Mouse (Mus musculus): ENCODE results near the gene Aspg.

The Aspg gene

DNA sequence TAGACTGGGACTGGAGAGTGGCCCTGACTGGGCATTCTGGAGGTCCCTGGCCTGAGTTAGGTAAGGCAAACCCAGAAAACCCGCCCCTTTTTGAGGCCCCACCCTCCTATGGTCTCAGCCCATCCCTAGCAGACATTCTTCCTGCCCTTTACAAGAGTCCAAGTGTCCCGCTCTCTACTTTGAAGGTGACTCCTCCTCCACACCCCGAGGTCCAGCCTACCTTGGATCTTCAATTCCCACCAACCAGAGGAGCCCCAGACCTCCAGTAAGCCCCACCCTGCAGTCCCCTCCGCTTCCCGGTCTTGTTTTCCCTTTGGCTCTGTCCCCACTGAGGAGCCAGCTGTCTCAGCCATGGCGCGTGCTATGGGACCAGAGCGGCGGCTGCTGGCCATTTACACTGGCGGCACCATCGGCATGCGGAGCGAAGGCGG lies at the start of gene Aspg:
Gene Aspg (plus strand): TSS at position 139 of the 431 bp plus-strand sequence.
- in situ Hi-C loops (cut with MboI) = no loop called here

DNA sequence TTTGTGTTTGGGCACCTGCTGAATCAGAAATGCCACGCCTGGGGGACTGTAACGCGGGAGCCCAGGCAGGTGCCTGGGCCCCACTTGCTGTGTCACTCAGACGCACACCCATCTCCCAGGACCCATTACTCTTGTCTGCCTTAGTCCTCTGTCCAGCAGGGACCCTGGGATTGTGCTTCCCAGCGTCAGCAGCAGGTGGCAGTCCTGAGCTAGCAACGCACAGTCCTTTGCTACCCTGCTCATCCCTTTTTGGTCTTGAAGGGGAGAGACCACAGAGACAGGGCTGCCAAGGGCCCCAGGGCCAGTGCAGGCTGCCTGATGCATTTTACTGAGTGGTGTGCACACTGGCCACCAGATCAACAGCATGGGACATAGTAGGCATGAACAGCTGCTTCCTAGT lies 28.8 kb upstream of the Aspg start:
- in situ Hi-C loops (cut with MboI) = no loop called here

DNA sequence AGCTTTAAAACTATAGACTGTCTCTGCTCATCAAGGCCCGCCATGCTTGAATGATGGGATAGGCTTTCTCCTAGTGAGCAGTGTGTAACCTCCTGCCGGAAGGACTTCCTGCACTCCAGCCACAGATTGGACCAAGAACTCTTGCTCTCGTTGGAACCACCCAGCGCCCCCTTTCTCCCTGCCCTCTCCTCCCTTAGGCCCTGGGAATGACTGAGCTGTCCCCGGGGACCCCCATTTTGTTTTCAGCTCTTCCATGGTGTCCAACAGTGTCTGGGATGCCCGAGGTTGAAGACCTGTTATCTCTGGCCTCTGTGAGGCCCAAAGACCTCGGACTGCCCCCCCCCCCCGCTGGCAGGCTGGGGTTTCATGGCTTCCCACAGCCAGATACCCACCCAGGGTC lies 26.6 kb upstream of the Aspg start:
- in situ Hi-C loops (cut with MboI) = no loop called here

DNA sequence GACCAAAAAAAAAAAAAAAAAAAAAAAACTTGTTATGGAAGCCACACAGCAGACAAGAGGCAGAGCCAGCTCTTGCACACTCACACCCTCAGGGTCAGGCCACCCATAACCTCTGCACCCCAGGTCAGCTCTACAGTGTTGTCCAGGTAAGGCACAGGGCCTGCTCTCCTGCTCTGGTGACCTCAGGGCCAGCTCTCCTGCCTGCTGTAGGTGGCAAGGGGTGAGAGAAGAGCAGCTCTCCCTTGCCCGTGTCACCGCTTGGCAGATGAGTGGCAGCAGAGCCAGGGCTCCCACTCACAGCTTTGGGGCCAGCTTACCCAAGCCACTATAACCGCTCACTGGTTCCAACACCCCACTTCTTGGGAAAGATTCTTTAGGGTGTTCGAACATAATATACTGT lies 25.6 kb upstream of the Aspg start:
- in situ Hi-C loops (cut with MboI) = no loop called here

DNA sequence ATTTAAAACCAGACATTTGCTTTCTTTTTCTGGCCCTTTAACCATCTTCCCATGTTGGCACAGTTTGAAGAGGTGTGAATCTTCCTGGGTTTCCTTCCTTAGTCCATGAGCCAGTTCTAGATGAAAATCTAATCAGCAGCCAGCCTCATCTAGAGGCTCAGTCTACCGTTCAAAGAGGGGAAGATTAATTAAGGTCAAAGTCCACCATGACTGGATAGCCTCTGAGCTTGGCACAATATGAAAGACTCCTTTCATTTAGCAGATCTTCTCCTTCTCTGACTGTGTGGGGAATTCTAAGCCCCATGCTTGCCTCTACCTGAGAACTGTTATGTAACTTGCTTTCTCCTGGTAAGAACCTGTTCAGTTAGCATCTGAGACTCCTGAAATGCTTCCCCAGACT lies 24.2 kb upstream of the Aspg start:
- in situ Hi-C loops (cut with MboI) = no loop called here

DNA sequence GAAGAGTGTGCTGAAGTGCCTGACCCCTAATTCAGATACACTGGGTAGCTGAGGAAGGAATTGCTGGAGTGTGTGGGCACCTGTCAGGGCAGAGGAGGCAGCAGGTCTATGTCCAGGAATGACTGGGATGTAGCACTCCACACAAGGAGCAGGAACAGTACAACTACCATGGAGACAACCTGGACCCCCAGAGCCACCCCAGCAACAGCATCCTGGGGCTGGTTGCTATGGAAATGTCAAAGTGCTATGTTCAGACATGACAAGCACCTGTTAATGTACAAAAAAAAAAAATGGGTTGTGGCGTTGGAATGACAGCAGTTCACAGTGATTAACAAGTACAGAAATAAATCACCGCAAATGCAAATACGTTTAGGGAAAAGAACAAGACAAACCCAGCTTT lies 20.2 kb upstream of the Aspg start:
- in situ Hi-C loops (cut with MboI) = no loop called here

DNA sequence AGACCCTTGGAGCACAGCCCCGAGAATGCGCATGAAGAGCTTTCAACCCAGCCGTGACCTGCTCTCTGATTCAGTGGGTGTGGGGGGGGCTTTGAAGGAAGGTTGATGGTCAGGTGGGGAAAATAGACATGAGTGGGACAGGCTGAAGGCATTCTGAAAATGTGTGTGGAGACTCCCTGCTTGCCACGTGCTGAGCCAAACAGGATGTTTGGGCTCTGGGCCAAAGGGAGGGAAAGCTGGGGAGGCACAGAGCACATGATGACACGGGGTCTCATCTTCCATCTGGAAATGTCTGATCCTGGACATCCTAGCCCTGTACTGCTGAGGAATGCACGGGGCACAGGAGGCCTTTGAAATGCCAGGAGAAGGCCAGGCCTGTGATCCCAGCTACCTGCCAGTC lies 19.8 kb upstream of the Aspg start:
- in situ Hi-C loops (cut with MboI) = no loop called here

DNA sequence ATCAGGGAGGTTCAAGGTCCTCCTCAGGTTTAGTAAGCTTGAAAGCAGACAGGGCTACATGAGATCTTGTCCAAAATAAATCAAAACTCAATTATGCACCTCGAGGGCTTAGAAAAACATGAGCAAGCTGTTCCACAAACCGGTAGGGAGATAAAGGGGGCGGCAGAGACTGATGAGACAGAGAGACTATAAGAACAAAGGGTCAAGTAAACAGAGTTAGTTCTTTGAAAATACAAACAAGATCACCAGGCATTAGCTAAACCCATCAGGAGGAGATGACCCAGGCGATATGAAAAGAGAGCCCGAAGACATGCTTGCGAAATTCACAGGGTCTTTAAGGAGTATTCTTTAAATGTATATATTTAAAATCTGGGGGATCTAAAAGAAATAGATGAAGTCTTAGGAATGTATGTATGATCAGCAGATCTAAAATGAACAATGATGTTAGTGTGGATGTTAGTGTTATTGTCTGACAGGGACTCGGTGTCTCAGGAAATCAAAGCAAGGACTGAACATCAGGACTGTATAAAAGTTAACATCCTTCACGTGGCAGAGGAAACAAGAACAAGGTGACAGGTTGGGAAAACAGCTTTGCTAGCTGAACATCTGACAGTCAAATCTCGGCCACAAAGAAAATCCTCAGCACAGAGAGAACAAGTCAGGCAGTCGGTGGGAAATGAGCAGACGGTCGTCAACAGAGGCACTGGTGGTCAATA lies 17.7 kb upstream of the Aspg start:
- in situ Hi-C loops (cut with MboI) = no loop called here

DNA sequence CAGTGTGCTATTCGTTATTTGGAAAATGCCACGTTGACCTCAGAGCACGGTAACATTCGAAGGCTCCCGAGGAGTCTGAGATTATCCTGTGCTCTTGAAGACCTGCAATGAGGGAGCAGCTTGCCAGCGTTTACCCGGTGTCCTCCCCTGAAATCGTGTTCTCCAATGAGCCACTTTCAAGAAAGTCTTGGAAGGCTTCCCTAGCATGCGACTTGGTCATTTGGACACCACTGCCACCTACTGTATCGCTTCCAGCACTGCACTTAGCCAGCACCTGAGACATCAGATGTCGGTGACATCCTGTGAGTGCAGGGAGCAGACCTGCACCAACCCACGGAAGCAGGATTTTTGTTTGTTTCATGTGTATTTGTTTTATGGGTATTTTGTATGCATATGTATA lies 15.4 kb upstream of the Aspg start:
- in situ Hi-C loops (cut with MboI) = no loop called here

DNA sequence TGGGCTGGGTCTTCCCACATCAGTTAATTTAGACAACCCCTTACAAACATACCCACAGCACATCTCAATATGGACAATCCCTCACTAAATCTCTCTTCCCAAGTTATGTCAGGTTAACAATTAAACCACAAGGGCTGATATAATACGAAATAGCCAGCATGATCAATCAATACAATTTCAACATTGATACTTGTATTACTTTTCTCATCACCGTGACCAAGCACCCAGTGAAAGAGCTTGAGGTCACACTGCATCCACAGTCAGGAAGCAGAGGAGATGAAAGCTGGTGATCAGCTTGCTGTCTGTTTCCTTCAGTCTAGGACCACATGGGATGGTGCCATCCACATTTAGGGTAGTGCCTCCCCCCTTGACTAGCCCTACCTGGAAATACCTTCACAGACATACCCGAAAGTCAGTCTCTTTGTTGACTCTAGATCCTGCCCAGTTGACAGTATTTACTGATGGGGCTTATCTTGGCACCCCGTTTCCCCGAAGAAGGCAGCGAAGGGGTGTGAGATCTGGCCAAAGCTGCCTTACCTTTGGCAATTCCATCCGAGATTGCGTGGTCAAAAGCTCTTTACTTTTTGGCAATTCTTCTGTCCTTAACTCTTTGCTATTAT lies 12.1 kb upstream of the Aspg start:
- in situ Hi-C loops (cut with MboI) = no loop called here

DNA sequence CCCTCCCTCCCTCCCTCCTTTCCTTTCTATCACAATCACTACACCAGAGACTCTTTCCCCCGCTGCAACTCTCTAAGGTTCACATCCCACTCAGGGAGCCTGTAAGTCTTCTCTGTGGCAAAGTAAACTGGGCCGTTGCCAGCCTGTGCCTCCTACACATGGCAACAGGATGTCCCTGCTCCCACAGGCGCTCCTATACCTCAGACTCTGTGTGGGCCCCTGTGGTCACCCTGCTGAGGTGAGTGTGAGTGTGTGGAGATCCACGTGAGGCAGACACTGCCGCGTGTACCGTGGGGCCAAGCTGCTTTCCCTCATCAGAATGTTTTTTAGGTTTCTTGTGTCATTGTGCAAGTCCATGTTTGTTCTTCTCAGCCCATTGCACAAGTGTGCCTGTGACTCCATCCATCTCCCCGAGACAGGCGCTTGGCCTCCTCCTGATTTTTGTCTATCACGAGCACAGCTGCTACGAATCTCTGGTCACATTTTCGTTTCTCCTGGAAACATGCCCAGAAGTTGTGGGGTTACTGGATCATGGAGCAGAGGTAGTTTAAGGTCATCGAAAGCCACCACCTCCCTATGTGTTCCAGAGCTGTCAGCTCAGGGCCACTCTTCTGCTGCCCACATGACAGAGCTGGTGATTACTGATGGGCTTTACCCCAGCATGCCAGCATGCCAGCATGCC lies 10.3 kb upstream of the Aspg start:
- in situ Hi-C loops (cut with MboI) = no loop called here

DNA sequence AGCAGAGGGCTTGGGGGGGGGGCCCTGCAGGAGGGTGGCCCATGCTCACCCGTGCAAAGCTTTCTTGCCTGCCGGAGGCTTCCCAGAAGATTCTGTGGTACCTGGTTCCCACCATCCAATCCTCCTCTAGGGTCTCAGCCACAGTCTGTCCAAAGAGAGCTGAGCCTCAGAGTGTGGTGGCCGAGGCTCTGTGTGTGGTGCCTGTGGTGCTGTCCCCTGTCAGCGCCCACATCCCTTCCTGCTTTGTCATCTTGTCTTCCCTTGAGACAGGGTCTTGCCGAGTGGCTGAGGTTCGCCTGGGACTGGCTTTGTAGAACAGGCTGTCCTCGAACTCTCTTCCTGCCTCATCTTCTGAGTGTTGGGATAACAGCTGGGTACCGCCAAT lies 9.8 kb upstream of the Aspg start:
- in situ Hi-C loops (cut with MboI) = no loop called here

DNA sequence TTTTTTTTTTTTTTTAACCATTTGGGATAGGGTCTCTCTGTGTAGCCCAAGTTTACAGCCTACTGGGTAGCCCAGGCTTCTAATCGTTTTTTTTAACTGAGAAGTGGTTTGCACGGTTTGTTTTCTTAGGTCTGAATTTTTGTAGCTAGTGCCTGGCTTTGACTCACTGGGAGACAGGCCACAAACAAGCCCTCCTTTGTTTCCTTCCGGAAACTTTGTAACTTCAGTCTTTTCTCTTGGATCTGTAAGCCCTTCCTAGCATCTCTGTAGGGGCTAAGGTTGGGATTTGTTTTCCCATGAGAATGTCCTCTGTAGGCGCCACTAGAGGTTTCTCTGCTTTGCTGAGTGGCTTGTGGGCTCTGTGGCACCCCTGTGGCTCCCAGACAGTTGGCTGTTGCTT lies 6.4 kb upstream of the Aspg start:
- in situ Hi-C loops (cut with MboI) = no loop called here

DNA sequence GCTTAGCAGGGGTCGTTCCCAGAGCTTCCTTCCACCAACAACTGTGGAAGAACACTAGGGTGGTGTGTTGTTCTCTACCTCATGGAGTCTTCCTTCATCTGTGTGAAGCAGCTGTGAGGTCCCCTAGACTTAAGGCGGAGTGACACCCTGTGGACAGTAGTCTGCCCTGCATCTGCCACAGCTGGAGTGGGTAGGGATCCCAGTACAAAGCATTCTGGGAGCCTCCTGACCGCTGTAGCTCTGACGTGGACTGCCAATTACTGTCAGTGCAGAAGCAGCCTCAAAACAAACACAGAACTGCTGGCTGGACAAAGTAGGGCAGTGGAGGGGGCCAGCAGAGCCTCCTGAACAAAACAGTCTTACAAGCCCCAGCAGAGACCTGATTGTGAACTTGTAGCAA lies 5.4 kb upstream of the Aspg start:
- in situ Hi-C loops (cut with MboI) = no loop called here

DNA sequence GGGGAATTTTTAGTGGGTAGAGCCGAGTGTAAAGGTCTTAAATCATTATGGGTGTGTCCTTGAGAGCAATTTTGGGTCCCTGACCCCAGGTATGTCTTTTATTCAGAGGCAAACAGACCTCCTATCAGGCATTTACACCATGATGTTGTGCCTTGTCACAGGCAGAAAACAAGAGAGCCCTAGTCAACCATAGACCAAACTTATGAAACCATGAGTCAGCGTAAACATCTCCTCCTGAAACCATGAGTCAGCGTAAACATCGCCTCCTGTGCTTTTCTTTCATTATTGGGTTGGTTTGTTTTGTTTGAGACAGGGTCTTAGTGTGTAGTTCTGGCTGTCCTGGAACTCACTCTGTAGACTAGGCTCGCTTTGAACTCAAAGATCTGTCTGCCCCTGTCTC lies 3.3 kb upstream of the Aspg start:
- in situ Hi-C loops (cut with MboI) = no loop called here

DNA sequence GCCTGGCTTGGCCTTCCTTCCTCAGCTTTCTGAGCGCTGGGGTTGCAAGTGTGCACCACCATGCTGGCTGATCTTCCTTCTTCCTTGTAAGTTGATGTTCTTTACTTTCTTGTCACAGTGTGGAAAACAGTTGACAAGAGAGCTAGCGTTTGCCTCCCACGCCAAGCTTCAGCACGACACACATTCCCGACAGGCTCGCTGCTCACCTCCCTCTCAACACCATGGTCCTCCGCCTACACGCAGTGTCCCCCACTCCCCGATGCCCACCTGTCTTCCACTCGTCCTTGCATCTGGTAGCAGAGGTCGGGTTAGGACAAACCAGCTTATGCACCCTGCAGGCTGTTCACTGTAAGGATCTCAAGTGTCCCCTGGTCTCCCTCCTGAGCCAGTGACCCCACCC lies 1.6 kb upstream of the Aspg start:
- in situ Hi-C loops (cut with MboI) = no loop called here

DNA sequence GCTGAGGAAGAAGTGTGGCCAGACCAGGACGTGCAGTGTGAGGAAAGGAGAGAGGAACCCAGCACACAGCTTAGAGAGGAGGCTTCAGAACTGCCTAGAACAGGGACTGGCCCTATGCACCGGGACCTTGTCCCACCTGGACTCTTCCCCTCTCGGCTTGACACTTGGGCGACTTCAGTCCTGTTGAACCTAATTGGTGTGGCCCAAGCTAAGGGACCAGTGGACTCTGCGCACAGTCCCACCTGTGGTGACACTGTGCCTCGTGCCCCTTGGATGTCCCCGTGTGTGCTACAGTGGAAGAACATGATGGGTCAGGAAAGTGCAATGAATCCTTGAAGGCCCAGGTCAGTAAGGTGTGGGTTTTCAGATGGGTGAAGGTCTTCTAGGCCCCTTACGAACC lies 1.2 kb downstream of the Aspg start:
- in situ Hi-C loops (cut with MboI) = no loop called here

DNA sequence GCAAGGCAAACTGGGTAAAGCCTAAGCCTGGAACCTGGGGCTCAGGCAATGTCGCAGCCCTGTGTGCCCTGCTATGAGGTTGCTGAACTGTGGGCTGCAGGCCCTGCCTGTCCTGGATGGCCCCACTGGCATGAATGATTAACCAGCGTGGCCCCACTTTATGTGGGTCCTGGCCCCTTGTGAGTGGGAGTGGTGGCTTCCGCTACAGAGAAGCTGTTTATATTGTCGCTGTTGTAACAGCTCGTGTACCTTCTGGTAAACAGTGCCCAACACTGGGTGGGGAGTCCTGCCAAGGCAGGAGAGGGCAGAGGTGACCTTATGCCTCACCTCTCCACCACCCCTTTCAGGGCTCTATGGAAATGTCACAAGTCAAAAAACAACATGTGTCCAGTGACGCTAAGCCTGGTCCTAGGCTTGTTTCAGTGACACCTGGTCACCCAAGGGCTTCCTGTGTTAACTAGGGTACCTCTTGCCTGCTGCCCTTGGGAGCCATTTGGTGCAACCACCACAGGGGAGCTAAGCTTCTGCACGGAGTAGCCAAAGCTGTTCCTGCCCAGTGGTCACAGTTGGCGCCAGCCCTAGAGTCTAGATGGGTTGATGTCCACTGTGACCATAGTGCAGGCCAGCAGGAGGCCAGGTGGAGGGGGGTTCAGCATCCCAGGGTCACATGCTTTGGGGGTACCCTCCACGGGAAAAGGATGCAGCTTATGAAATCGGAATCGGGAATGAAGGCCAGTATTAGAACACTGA lies 2.4 kb downstream of the Aspg start:
- in situ Hi-C loops (cut with MboI) = no loop called here

DNA sequence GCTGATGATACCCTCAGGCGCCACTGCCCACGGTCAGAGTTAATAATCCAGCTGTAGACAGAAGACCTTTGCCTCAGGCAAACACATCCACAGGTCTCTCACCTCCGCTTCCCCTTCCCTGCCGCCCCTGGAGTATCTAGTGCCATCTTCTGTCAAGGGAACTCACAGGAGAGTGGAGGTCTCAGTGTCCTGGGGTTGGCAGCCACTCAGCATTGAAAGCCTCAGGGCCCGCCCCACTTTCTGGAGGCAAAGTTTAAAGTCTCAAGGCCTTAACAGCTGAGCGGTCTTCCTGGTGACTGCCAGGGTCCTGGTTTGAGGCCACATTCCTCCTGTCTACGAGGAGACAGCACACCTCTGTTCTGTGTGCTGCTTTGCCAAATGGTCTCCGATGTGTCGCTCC lies 3.2 kb downstream of the Aspg start:
- in situ Hi-C loops (cut with MboI) = no loop called here

DNA sequence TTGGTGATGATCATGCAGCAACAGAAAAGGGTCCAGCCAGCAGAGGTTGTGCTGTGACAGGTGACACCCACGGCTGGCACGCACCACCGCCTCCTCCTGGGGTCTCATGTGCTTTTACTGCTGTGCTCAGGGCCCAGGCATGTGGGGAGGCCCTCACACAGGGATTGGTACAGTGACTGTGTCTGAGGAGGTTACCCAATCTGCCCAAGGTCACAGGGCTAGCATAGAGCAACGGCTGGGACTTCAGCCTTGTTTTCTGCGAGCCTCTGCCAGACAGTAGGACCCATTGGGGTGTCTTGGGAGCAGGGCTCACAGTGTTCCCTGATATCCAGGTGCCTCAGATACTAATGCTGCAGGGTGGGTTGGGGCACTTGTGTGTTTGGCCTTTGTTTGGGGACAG lies 4.8 kb downstream of the Aspg start:
- in situ Hi-C loops (cut with MboI) = no loop called here

DNA sequence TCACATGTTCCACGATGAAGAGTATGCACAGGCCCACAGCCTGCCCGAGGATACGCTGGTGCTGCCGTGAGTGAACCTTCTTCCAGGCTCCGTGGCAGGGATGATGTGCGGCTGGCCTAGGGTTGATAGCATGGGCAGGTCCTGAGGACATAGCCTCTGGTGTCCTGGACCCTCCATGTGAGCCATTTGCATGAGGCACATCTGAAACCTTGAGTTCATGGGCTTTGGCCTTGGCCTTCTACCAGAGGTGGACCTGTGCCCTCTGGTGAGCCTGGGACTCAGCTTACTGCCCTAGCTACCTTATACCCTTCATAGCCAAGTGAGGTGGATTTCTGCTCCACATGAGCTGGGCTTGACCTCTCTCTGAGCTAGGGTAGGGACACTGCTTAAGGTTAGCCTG lies 5.8 kb downstream of the Aspg start:
- in situ Hi-C loops (cut with MboI) = no loop called here

DNA sequence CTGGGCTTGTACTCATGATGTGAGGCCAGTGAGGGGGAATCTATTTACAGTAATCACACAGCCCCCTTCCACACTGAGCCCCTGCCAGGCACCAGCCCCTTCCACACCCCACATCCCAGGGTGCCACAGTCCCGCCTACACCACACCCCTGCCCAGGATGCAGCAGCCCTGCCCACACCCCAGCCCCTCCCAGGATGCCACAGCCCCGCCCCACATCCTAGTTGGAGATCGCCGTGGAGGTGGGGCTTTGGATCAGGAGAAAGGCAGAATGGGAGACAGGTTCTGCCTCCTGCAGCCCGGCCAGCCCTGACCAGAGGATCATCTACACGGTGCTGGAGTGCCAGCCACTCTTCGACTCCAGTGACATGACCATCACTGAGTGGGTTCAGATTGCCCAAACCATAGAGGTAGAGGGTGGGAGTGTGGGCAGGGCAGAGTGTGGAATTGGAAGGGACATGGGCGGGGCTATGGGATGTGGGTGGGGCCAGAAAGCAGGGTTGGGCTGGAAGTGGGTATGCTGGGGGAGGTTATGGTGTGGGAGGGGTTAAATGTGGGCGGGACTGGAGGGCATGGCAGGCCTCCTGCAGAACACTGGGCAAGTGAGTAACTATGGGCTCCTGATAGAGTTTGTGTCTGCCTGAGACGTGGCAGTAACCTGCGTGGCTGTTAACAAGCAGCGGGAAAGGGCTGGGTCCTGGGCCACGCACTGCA lies 6.4 kb downstream of the Aspg start:
- in situ Hi-C loops (cut with MboI) = no loop called here
